Mouse (Mus musculus): ENCODE measurements around the gene Cldn7. TPM values are rescaled to one million over a fixed set of nuclear protein-coding genes. Genes with fewer than 3 reads are reported as not detected.
"Not testable (repeated sequence)": the region's sequence is repeated elsewhere in the genome, so short reads cannot be mapped to it uniquely, and the experiment has no call there.

Gene Cldn7
- polyA plus RNA-seq, 1 experiment from 2014 or later: 196 TPM

DNA sequence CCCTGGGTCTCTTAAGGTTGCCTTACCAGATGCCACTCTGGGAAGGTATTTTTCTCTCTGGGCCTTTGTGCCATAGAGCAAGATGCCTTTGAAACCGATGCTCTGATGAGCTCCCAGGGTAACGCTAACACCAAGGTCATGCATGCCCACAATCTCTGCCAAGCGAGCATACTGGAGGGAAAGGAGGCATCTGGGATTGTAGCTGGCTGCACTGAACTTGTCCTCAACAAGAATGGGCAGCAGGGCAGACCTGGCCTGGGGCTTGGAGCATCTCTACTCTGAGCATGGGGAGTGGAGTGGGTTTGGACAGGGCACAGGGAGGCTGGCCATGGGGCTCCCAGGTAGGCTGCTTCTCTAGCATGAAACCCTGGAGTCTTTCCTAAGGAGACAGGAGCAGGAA, 48.8 kb downstream of the Cldn7 start:
- H3K4me2 ChIP-seq (replicated peaks; ENCODE audit: low read depth, low read length): no peak overlapping the region
- peaks cover 18% of the 10 kb centered on the region for H3K4me1 ChIP-seq (ENCODE audit: control insufficient read depth, insufficient read depth, low read length)
- no peak for ATAC-seq (ENCODE audit: insufficient number of reproducible peaks, insufficient read depth, low FRiP score, low read depth)
- peaks cover 44% of the 10 kb centered on the region for H3K36me3 ChIP-seq (ENCODE audit: control insufficient read depth, insufficient read depth, low read length)
- no peaks in the 10 kb centered on the region for H3K27me3 ChIP-seq (ENCODE audit: control insufficient read depth, insufficient read depth, low read length)
- no peak overlapping the region for H3K27ac ChIP-seq (ENCODE audit: low read length)
- 83% methylated on average over 3 of the region's 3 CpGs for WGBS
- no peak overlapping the region for H3K9ac ChIP-seq (replicated peaks; ENCODE audit: low read depth, low read length)
- H3K4me3 ChIP-seq (ENCODE audit: low read depth, low read length): no peak overlapping the region
- no peaks in the 10 kb centered on the region for H3K9me3 ChIP-seq (ENCODE audit: control insufficient read depth, low read depth, low read length)

DNA sequence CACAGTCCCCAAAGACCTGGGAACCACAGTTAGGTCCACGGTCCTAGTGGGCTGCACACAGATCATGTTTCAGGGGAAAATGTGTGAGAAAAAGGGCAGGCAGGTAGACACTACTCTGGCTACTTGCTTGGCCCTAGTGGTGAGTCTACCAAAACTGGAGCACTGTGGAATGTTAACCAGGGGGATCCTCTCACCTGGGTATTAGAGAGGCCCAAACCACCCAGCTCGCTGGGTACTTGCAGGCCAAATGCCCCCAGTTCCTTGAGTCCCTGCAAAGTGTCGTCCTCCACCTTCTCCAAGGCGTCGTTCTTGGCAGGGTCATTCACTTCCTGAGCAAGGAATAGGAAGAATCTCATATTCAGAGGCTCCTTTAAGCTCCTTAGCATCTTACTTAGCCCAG, 49.5 kb downstream of the Cldn7 start:
- Histone ChIP-seq H3K9me3 (ENCODE audit: control insufficient read depth, low read depth, low read length) (no peaks in the 10 kb centered on the region), H3K9ac (replicated peaks; ENCODE audit: low read depth, low read length) (no peak overlapping the region), H3K4me1 (ENCODE audit: control insufficient read depth, insufficient read depth, low read length) (peaks cover 19% of the 10 kb centered on the region), H3K36me3 (ENCODE audit: control insufficient read depth, insufficient read depth, low read length) (peaks cover 38% of the 10 kb centered on the region), H3K4me2 (replicated peaks; ENCODE audit: low read depth, low read length) (0 out of 2 replicates have a peak overlapping the region, but pooled peaks have one; percentile 54), H3K27ac (ENCODE audit: low read length) (no peak overlapping the region), H3K27me3 (ENCODE audit: control insufficient read depth, insufficient read depth, low read length) (no peaks in the 10 kb centered on the region), H3K4me3 (ENCODE audit: low read depth, low read length) (no peak overlapping the region)
- ATAC-seq (ENCODE audit: insufficient number of reproducible peaks, insufficient read depth, low FRiP score, low read depth): no peak
- WGBS: 60% methylated on average over 5 of the region's 5 CpGs

DNA sequence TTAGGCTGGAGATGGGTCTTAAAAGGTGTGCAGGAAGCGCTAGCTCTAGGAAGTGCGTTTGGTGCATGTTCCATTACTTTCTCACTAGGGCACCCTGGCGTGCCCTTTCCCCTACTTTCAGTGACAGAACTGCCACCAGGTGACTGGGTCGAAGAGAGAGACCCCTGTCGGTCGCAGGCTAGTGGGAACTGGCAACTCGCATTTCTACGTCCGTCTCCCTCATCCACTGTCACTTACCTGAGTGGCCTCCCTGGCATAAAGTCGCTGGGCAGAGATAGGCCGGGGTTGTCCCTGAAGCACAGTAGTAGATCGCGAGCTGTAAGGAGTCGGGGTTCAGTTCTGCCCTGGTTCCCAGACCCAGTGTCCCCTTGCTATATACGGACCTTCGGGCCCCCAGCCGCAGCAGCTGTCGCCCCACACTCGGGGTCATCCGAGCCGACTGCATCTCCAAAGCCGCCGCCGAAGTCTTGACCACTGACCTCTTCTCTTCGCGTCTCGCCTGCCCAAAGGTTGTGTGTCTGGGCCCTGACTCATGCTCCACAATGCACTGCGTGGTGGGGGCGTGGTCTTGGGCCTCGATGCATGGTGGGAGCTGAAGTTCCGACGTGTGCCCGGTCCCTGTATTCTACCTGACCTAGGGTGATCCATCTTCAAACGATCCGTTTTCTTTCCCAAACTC, 50.4 kb downstream of the Cldn7 start, which contains the start of gene Acadvl:
Acadvl (minus strand) TSS at position 532 of the 679 bp plus-strand sequence.
- H3K9ac ChIP-seq (replicated peaks; ENCODE audit: low read depth, low read length): peak within 1 kb of the TSS; percentile 60
- WGBS: under 1% methylated on average over 35 of the region's 35 CpGs
- peak within 1 kb of the TSS; percentile 54 for H3K4me2 ChIP-seq (replicated peaks; ENCODE audit: low read depth, low read length)
- peaks cover 28% of the 10 kb centered on the region for H3K36me3 ChIP-seq (ENCODE audit: control insufficient read depth, insufficient read depth, low read length)
- no peaks in the 10 kb centered on the region for H3K9me3 ChIP-seq (ENCODE audit: control insufficient read depth, low read depth, low read length)
- H3K27me3 ChIP-seq (ENCODE audit: control insufficient read depth, insufficient read depth, low read length): no peaks in the 10 kb centered on the region
- peak within 1 kb of the TSS; percentile 47 for H3K4me3 ChIP-seq (ENCODE audit: low read depth, low read length)
- peak within 1 kb of the TSS; percentile 34; the same call in 1 of the 2 replicates for H3K27ac ChIP-seq (ENCODE audit: low read length)
- peaks cover 28% of the 10 kb centered on the region for H3K4me1 ChIP-seq (ENCODE audit: control insufficient read depth, insufficient read depth, low read length)
- ATAC-seq (ENCODE audit: insufficient number of reproducible peaks, insufficient read depth, low FRiP score, low read depth): peak; percentile 82

DNA sequence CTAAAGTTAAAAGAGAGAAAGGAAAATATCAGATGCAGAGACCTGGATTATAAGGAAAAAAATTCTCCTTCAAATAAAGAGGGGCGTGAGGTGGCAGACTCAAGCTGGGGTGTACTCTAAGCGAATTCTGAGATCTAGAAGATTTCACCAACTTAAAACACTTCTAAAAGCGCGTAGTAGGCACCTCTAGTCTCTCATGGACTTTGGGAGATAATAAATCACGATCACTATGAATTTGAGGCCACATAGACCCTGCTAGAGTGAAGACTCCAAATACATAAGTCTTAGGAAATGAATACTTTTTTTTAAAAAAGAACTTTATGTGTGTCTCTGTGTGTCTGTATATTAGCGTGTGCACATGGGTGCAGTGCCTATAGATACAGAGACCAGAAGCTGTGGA, 51.1 kb downstream of the Cldn7 start:
- Histone ChIP-seq H3K9me3 (ENCODE audit: control insufficient read depth, low read depth, low read length) (no peaks in the 10 kb centered on the region), H3K4me1 (ENCODE audit: control insufficient read depth, insufficient read depth, low read length) (peaks cover 35% of the 10 kb centered on the region), H3K27me3 (ENCODE audit: control insufficient read depth, insufficient read depth, low read length) (no peaks in the 10 kb centered on the region), H3K36me3 (ENCODE audit: control insufficient read depth, insufficient read depth, low read length) (peaks cover 21% of the 10 kb centered on the region), H3K4me2 (replicated peaks; ENCODE audit: low read depth, low read length) (peak overlapping the region; percentile 54; the same call in 1 of the 2 replicates), H3K9ac (replicated peaks; ENCODE audit: low read depth, low read length) (no peak overlapping the region), H3K27ac (ENCODE audit: low read length) (no peak overlapping the region), H3K4me3 (ENCODE audit: low read depth, low read length) (no peak overlapping the region)
- no peak for ATAC-seq (ENCODE audit: insufficient number of reproducible peaks, insufficient read depth, low FRiP score, low read depth)
- 70% methylated on average over 6 of the region's 6 CpGs for WGBS

DNA sequence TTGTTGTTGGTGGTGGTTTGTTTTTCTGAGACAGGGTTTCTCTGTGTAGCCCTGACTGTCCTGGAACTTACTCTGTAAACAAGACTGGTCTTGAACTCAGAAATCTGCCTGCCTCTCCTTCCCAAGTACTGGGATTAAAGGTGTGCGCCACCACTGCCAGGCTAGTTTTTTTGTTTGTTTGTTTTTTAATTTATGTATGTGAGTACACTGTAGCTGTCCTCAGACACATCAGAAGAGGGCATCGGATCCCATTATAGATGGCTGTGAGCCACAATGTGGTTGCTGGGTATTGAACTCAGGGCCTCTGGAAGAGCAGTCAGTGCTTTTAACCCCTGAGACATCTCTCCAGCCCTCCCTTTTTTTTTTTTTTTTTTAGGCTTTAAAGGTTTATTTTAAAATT, 51.6 kb downstream of the Cldn7 start:
- not testable (repeated sequence) for H3K9me3 ChIP-seq (ENCODE audit: control insufficient read depth, low read depth, low read length); H3K27ac ChIP-seq (ENCODE audit: low read length); H3K4me2 ChIP-seq (replicated peaks; ENCODE audit: low read depth, low read length); H3K4me3 ChIP-seq (ENCODE audit: low read depth, low read length); H3K27me3 ChIP-seq (ENCODE audit: control insufficient read depth, insufficient read depth, low read length); H3K9ac ChIP-seq (replicated peaks; ENCODE audit: low read depth, low read length); ATAC-seq (ENCODE audit: insufficient number of reproducible peaks, insufficient read depth, low FRiP score, low read depth)
- Histone ChIP-seq H3K4me1 (ENCODE audit: control insufficient read depth, insufficient read depth, low read length) (peaks cover 37% of the 10 kb centered on the region), H3K36me3 (ENCODE audit: control insufficient read depth, insufficient read depth, low read length) (peaks cover 17% of the 10 kb centered on the region)
- WGBS: 79% methylated on average over 2 of the region's 2 CpGs

DNA sequence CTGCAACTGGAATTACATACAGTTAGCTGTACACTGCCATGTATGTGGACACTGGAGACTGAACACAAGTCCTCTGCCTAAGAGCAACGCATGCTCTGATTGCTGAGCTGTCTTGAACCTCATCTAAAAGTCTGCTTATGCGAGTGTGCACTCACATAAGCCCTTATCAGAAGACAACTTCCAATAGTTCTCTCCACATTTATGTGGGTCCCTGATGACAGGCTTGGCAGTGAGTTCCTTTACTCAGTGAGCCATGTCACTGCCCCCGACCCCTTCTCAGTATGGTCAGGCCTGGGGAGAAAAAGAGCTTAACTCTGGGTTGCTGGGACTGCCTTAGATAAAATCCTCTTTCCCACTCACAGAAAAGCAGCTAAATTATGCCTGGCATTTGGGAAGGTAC, 52.1 kb downstream of the Cldn7 start, which contains the start of gene Dlg4:
Dlg4 (plus strand) TSS at position 274 of the 400 bp plus-strand sequence.
- Histone ChIP-seq H3K27ac (ENCODE audit: low read length) (peak within 1 kb of the TSS; percentile 89), H3K36me3 (ENCODE audit: control insufficient read depth, insufficient read depth, low read length) (peaks cover 13% of the 10 kb centered on the region), H3K4me3 (ENCODE audit: low read depth, low read length) (peak within 1 kb of the TSS; percentile 62; the same call in 1 of the 2 replicates), H3K4me2 (replicated peaks; ENCODE audit: low read depth, low read length) (peak within 1 kb of the TSS; percentile 86), H3K9ac (replicated peaks; ENCODE audit: low read depth, low read length) (no peak within 1 kb of the TSS), H3K4me1 (ENCODE audit: control insufficient read depth, insufficient read depth, low read length) (peaks cover 37% of the 10 kb centered on the region), H3K27me3 (ENCODE audit: control insufficient read depth, insufficient read depth, low read length) (no peaks in the 10 kb centered on the region), H3K9me3 (ENCODE audit: control insufficient read depth, low read depth, low read length) (no peaks in the 10 kb centered on the region)
- ATAC-seq (ENCODE audit: insufficient number of reproducible peaks, insufficient read depth, low FRiP score, low read depth): no peak
- WGBS: 65% methylated on average over 3 of the region's 3 CpGs

DNA sequence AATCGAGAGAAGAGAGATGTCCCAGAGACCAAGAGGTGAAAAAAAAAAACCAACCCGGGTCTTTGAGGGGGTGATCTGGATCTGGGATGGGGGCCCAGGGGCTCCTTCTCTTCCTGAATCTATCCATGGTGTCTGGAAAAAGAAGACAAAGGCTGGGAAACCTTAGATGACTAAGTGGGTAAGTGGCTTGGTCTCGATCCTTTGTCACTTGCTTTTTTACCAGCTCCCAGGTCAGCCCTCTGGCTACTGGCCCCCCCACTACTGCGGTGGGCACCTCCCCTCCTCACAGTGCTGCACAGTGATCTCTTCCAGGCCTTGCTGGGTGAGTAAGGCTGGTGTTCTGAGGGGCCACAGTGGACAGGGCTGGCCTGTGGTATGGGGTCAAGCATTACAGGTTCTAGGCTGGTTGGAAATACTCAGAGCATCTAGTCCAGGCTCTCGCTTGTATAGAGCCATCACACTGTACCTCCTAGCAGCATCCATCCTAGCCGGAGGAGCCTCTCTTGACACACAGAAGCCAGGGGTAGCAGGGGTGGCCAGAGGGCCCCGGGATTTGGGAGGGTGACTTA, 52.7 kb downstream of the Cldn7 start:
- H3K4me1 ChIP-seq (ENCODE audit: control insufficient read depth, insufficient read depth, low read length): peaks cover 37% of the 10 kb centered on the region
- no peaks in the 10 kb centered on the region for H3K27me3 ChIP-seq (ENCODE audit: control insufficient read depth, insufficient read depth, low read length)
- 34% methylated on average over 7 of the region's 7 CpGs for WGBS
- peaks cover 6% of the 10 kb centered on the region for H3K36me3 ChIP-seq (ENCODE audit: control insufficient read depth, insufficient read depth, low read length)
- no peak for ATAC-seq (ENCODE audit: insufficient number of reproducible peaks, insufficient read depth, low FRiP score, low read depth)
- H3K4me3 ChIP-seq (ENCODE audit: low read depth, low read length): no peak overlapping the region
- H3K9ac ChIP-seq (replicated peaks; ENCODE audit: low read depth, low read length): no peak overlapping the region
- H3K4me2 ChIP-seq (replicated peaks; ENCODE audit: low read depth, low read length): peak overlapping the region; percentile 86; the same call in 1 of the 2 replicates
- H3K9me3 ChIP-seq (ENCODE audit: control insufficient read depth, low read depth, low read length): no peaks in the 10 kb centered on the region
- no peak overlapping the region for H3K27ac ChIP-seq (ENCODE audit: low read length)
